Mouse (Mus musculus) hindbrain, embryonic 14.5 days (tissue): ENCODE measurements around the gene Gm36079. TPM values are rescaled to one million over a fixed set of nuclear protein-coding genes. Genes with fewer than 3 reads are reported as not detected.
"Not testable (repeated sequence)": the region's sequence is repeated elsewhere in the genome, so short reads cannot be mapped to it uniquely, and the experiment has no call there.

Experiments used
- ATAC-seq: fragments of 200-750 bp; cut with Nextera tagmentation; 2 replicates; pipeline ENCODE4 v1.8.0; 2017; ENCODE audit warnings: moderate number of reproducible peaks, mild to moderate bottlenecking, moderate TSS enrichment, moderate library complexity; ENCODE audit not compliant: low FRiP score
- DNase-seq: peaks from one replicate; pipeline ENCODE4 v3.0.0-alpha.2; 2015; ENCODE audit warnings: low spot score
- H3K27ac ChIP-seq: fragments of 300-500 bp; sonication (generic); 2 replicates; pipeline ENCODE4 v1.5.1; 2014; ENCODE audit warnings: mild to moderate bottlenecking, moderate library complexity
- H3K27me3 ChIP-seq: fragments of 300-500 bp; sonication (generic); 2 replicates; pipeline ENCODE4 v1.6.1; 2014; ENCODE audit warnings: mild to moderate bottlenecking, low read length, mixed read lengths; ENCODE audit not compliant: control insufficient read depth, insufficient read depth
- H3K36me3 ChIP-seq: fragments of 300-500 bp; sonication (generic); replicated peaks from 2 replicates; pipeline ENCODE4 v1.6.1; 2014; ENCODE audit not compliant: control insufficient read depth, insufficient read depth
- H3K4me1 ChIP-seq: fragments of 300-500 bp; sonication (generic); replicated peaks from 2 replicates; pipeline ENCODE4 v1.6.1; 2014; ENCODE audit warnings: antibody characterized with exemption, low read length, mixed read lengths; ENCODE audit not compliant: control insufficient read depth, insufficient read depth
- H3K4me2 ChIP-seq: fragments of 300-500 bp; sonication (generic); replicated peaks from 2 replicates; pipeline ENCODE4 v1.6.1; 2014; ENCODE audit warnings: mild to moderate bottlenecking, moderate library complexity
- H3K4me3 ChIP-seq: fragments of 300-500 bp; sonication (generic); replicated peaks from 2 replicates; pipeline ENCODE4 v1.5.1; 2014; ENCODE audit warnings: mild to moderate bottlenecking, low read length
- H3K9ac ChIP-seq: fragments of 300-500 bp; sonication (generic); 2 replicates; pipeline ENCODE4 v1.6.1; 2014
- H3K9me3 ChIP-seq: fragments of 300-500 bp; sonication (generic); 2 replicates; pipeline ENCODE4 v1.6.1; 2016; ENCODE audit warnings: low read length; ENCODE audit not compliant: control insufficient read depth
- WGBS: fragments of 180-500 bp; shearing (Covaris S2); extraction: QIAGEN DNeasy Blood & Tissue Kit; methylation state at CpG from one replicate; pipeline ENCODE4 v1.1.7; 2014; 5-methylcytosine and 5-hydroxymethylcytosine counted together
- polyA plus RNA-seq: library from polyadenylated mRNA; unstranded; fragments of >200 nt; fragmentation: Nextera tagmentation; extraction: Ambion mirVana; gene quantifications from 2 replicates; pipeline ENCODE4 v1.2.1, GENCODE M21; 2014

Gene Gm36079
- polyA plus RNA-seq, 1 experiment from 2014 or later = not detected

DNA sequence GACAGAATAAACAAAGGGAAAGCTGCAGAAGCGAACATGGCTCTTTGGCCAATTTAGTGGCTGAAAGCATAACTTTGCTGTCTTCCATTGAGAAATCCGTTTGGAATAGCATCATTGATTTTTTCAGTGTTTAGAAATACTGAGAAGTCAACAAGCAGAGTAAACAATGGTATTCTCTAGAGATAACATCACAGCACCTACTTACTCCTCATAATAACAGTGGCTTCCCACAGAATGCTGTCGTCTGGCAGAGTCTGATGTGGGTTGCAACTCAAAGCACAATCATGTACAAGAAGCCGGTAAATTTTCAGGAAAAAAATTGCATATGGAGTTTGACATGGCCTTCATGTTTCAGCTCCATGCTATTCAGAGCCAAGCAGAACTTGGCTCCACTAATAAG is 1.2 kb downstream of the Gm36079 start:
- H3K27ac ChIP-seq = not testable (repeated sequence)
- peak; percentile 21 for DNase-seq

DNA sequence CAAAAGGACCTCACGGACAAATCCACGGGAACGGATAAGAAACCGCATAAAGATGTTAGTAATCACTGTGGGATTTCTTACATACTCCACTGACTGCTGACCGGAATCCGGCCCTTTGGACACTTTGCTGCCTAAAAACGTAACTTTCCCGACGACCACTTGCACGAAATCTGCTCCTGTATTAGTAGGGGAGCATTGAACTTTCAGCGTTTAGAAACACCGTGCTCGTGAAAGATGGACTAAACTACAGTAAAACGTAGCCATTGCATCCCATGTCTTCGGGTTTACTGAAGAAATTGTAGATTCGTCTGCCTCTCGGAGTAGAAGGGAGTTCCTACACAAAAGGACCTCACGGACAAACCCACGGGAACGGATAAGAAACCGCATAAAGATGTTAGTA is 1.8 kb downstream of the Gm36079 start:
- not testable (repeated sequence) for ATAC-seq
- 2% methylated on average over 19 of the region's 21 CpGs for WGBS

More for the DNA sequence above, 1.2 kb downstream of the Gm36079 start:
- H3K4me1 ChIP-seq, H3K4me3 ChIP-seq, H3K36me3 ChIP-seq, H3K9me3 ChIP-seq, ATAC-seq, H3K9ac ChIP-seq, H3K4me2 ChIP-seq: not testable (repeated sequence)
- peaks cover 24% of the 10 kb centered on the region for H3K27me3 ChIP-seq
- 12% methylated on average over 4 of the region's 4 CpGs for WGBS

DNA sequence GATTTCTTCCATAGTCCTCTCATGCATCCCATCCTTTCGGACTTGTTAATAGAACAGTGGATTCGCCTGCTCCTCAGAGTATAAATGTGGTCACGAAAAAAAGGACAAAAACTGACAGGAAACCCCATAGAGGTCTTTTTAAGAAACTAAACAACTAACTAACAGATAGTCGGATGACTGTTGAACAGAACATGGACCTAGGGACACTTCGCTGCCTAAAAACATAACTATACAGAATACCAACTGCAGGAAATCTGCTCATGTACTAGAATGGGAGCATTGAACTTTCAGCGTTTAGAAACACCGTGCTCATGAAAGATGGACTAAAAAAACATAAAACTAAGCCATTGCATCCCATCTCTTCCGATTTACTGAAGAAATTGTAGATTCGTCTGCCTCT is 2.2 kb downstream of the Gm36079 start:
- H3K4me2 ChIP-seq, H3K9me3 ChIP-seq, H3K4me1 ChIP-seq, H3K4me3 ChIP-seq, H3K36me3 ChIP-seq, ATAC-seq, H3K9ac ChIP-seq, H3K27ac ChIP-seq: not testable (repeated sequence)
- H3K27me3 ChIP-seq = peaks cover 24% of the 10 kb centered on the region
- 7% methylated on average over 9 of the region's 9 CpGs for WGBS
- DNase-seq = peak; percentile 23

More for the DNA sequence above, 1.8 kb downstream of the Gm36079 start:
- H3K27me3 ChIP-seq = peaks cover 24% of the 10 kb centered on the region
- H3K9me3 ChIP-seq, H3K4me3 ChIP-seq, H3K36me3 ChIP-seq, H3K4me2 ChIP-seq, H3K9ac ChIP-seq, H3K4me1 ChIP-seq, H3K27ac ChIP-seq: not testable (repeated sequence)
- DNase-seq = peak; percentile 15

DNA sequence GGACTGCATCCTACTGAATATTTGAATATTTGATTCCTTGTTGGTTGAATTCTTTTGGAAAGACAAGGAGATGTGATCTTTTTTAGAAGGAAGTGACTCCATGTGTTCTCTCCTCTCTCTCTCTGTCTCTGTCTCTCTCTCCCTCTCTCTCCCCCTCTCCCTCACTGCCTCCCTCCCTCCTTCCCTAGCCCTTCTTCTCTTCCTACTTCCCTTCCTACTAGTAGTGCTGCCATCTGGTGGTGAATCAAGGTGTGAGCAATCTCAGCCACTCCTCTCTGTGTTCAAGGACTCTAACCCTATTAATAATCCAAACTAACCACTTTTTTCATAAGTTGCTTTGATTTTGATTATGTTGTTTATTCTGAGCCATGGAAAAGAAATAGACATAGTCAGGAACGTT is 5.3 kb downstream of the Gm36079 start:
- H3K36me3 ChIP-seq, H3K9ac ChIP-seq, H3K9me3 ChIP-seq, H3K4me3 ChIP-seq, H3K4me1 ChIP-seq, ATAC-seq, H3K27ac ChIP-seq, H3K4me2 ChIP-seq: not testable (repeated sequence)
- no CpG with 5 or more reads among the region's 1 CpGs for WGBS
- peaks cover 30% of the 10 kb centered on the region for H3K27me3 ChIP-seq
- peak; percentile 32 for DNase-seq

DNA sequence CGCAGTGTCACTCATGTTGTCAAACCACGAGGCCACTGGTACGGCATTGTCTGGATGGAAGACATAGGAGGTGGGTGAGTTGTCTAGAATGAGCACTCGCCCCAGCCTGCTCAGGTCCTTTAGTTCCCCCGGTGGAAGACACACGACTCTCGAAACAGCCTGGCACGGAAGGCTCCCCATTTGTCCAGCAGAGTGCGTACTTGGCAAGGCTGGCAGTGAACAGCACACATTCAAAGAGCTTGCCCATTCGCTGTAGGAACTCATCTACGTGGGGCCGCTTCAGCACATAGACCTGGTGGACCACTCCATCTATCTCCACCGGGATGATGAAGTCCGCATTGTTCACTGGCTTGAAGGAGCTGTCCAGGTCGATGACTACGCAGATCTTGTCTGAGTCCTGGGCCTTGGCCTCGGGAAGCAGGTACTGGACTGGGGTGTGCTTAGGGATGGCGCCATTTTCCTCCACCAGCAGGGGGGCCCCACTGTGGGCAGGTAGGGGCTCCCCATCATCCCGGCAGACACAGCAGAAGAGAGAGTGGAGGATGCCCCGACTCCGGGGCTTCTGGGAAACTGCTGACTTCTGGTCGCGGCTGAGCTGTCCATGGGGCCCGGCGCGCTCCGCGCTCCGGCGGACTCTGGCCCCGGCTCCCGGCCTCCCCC is 11.3 kb downstream of the Gm36079 start:
- DNase-seq, H3K9ac ChIP-seq, H3K4me2 ChIP-seq, H3K9me3 ChIP-seq, H3K36me3 ChIP-seq, H3K4me3 ChIP-seq, H3K27ac ChIP-seq, H3K4me1 ChIP-seq, H3K27me3 ChIP-seq: not testable (repeated sequence)
- peak; percentile 37; the same call in 1 of the 2 replicates for ATAC-seq
- WGBS = 4% methylated on average over 6 of the region's 32 CpGs

DNA sequence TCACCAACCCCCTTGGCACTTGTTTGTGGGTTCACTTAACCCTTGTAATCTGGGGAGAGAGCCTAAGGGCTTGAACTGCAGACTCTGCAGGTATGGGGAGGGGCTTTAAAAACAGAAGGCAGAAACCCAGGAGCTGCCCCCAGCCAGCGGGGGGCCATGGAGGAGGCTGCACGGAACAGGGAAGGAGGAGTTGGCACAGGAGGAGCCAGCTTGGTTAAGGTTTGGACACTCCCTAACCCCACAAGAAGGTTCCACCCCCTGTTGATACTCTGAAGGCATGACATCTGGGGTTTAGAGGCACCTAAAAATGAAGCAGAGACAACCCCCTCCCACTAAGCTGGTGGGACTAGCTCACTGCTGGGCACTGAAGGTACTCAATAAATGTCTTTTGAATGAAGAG is 12.8 kb downstream of the Gm36079 start:
- no CpG with 5 or more reads among the region's 2 CpGs for WGBS
- H3K27ac ChIP-seq, H3K27me3 ChIP-seq, H3K4me1 ChIP-seq, H3K4me2 ChIP-seq, H3K9me3 ChIP-seq, H3K9ac ChIP-seq, DNase-seq, H3K36me3 ChIP-seq, H3K4me3 ChIP-seq: not testable (repeated sequence)
- 0 out of 2 replicates have a peak, but pooled peaks have one; percentile 48 for ATAC-seq

DNA sequence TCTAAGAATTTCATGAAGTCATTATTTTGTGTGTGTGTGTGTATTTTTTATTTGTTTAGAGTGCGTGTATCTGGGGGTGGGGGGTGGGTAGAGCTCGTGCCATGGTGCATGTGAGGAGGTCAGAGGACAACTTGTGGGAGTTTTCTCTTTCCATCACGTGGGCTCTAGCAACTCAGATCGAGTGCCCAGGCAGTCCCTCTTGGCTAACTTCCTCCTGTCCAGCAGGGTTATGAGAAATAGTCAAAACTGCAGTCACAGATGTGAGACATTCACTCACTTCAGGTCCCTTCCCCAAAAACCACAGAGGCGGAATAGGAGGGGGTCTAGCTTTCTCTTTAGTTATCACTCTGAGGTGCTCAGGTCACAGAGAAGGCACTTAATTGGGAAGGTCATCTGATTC is 13.3 kb downstream of the Gm36079 start:
- not testable (repeated sequence) for H3K27me3 ChIP-seq, H3K27ac ChIP-seq, H3K36me3 ChIP-seq, H3K9me3 ChIP-seq, H3K4me3 ChIP-seq, H3K9ac ChIP-seq, ATAC-seq, H3K4me2 ChIP-seq, H3K4me1 ChIP-seq, DNase-seq
- WGBS = no CpG with 5 or more reads among the region's 5 CpGs

DNA sequence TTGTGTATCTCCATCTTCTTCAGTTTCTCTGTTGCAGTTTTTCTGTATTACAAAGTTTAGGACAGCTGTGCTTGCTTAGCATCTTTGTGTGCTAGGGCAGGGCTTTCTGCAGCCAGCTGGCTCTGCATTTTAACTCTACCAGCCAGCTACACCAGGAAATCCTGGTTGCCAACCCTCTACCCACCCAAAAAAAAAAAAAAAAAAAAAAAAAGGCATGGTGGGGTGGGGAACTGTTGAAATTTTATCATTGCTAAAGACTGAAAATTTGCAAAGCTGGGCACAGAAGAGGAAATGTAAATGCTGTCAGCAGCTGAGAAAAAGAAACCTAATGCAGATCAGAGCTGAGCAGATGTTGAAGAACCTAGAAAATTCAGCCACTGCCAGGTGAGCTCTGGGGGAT is 16.7 kb downstream of the Gm36079 start:
- DNase-seq, H3K9ac ChIP-seq, H3K27me3 ChIP-seq, H3K4me2 ChIP-seq, H3K9me3 ChIP-seq, H3K4me1 ChIP-seq, ATAC-seq, H3K27ac ChIP-seq, H3K36me3 ChIP-seq, H3K4me3 ChIP-seq: not testable (repeated sequence)

DNA sequence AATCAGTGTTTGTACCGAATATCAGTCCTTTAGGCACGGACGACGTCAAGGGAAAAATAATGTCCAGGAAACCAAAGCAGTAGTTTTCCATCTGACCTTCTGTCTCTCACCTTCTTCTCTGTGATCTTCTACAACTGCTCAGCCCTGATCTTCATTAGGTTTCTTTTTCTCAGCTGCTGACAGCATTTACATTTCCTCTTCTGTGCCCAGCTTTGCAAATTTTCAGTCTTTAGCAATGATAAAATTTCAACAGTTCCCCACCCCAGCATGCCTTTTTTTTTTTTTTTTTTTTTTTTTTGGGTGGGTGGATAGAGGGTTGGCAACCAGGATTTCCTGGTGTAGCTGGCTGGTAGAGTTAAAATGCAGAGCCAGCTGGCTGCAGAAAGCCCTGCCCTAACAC is 27.6 kb downstream of the Gm36079 start:
- not testable (repeated sequence) for DNase-seq, H3K36me3 ChIP-seq, ATAC-seq, H3K9ac ChIP-seq, H3K4me1 ChIP-seq, H3K27me3 ChIP-seq, H3K9me3 ChIP-seq, H3K27ac ChIP-seq, H3K4me3 ChIP-seq, H3K4me2 ChIP-seq
- WGBS = no CpG with 5 or more reads among the region's 4 CpGs
